Mouse (Mus musculus) heart, embryonic 13.5 days (tissue): ENCODE measurements around the gene Pitpnm2. TPM values are rescaled to one million over a fixed set of nuclear protein-coding genes. Genes with fewer than 3 reads are reported as not detected.
A peak's percentile ranks its signal among the peaks of the same experiment; 100 is the strongest.
"Not testable (repeated sequence)": the region's sequence is repeated elsewhere in the genome, so short reads cannot be mapped to it uniquely, and the experiment has no call there.

Experiments used
- ATAC-seq: fragments of 200-750 bp; cut with Nextera tagmentation; 2 replicates; pipeline ENCODE4 v1.8.0; 2017; ENCODE audit warnings: moderate TSS enrichment; ENCODE audit not compliant: insufficient number of reproducible peaks, low FRiP score, low TSS enrichment; ENCODE audit errors: extremely low read depth
- H3K27ac ChIP-seq: fragments of 300-500 bp; sonication (generic); replicated peaks from 2 replicates; pipeline ENCODE4 v1.5.1; 2015; ENCODE audit warnings: moderate library complexity, mild to moderate bottlenecking, inconsistent platforms
- H3K27me3 ChIP-seq: fragments of 300-500 bp; sonication (generic); replicated peaks from 2 replicates; pipeline ENCODE4 v1.6.1; 2015; ENCODE audit warnings: mild to moderate bottlenecking, inconsistent platforms
- H3K36me3 ChIP-seq: fragments of 300-500 bp; sonication (generic); 2 replicates; pipeline ENCODE4 v1.6.1; 2015; ENCODE audit warnings: mild to moderate bottlenecking, inconsistent platforms
- H3K4me1 ChIP-seq: fragments of 300-500 bp; sonication (generic); 2 replicates; pipeline ENCODE4 v1.6.1; 2015; ENCODE audit warnings: inconsistent platforms
- H3K4me2 ChIP-seq: fragments of 300-500 bp; sonication (generic); 2 replicates; pipeline ENCODE4 v1.6.1; 2015; ENCODE audit warnings: inconsistent platforms, mild to moderate bottlenecking, moderate library complexity
- H3K4me3 ChIP-seq: fragments of 300-500 bp; sonication (generic); 2 replicates; pipeline ENCODE4 v1.5.1; 2015; ENCODE audit warnings: moderate library complexity, mild to moderate bottlenecking, inconsistent platforms
- H3K9ac ChIP-seq: fragments of 300-500 bp; sonication (generic); 2 replicates; pipeline ENCODE4 v1.6.1; 2015; ENCODE audit warnings: inconsistent platforms, mild to moderate bottlenecking, moderate library complexity
- H3K9me3 ChIP-seq: fragments of 300-500 bp; sonication (generic); 2 replicates; pipeline ENCODE4 v1.6.1; 2016; ENCODE audit warnings: inconsistent platforms
- WGBS: fragments of 180-500 bp; shearing (Covaris S2); methylation state at CpG from one replicate; pipeline ENCODE4 v1.1.7; 2015; ENCODE audit warnings: mixed read lengths; 5-methylcytosine and 5-hydroxymethylcytosine counted together
- polyA plus RNA-seq: library from polyadenylated mRNA; unstranded; fragments of >200 nt; fragmentation: Nextera tagmentation; extraction: Ambion mirVana; gene quantifications from 2 replicates; pipeline ENCODE4 v1.2.1, GENCODE M21; 2015

Gene Pitpnm2
- 5.1 and 6.6 TPM in 2 replicates for polyA plus RNA-seq

DNA sequence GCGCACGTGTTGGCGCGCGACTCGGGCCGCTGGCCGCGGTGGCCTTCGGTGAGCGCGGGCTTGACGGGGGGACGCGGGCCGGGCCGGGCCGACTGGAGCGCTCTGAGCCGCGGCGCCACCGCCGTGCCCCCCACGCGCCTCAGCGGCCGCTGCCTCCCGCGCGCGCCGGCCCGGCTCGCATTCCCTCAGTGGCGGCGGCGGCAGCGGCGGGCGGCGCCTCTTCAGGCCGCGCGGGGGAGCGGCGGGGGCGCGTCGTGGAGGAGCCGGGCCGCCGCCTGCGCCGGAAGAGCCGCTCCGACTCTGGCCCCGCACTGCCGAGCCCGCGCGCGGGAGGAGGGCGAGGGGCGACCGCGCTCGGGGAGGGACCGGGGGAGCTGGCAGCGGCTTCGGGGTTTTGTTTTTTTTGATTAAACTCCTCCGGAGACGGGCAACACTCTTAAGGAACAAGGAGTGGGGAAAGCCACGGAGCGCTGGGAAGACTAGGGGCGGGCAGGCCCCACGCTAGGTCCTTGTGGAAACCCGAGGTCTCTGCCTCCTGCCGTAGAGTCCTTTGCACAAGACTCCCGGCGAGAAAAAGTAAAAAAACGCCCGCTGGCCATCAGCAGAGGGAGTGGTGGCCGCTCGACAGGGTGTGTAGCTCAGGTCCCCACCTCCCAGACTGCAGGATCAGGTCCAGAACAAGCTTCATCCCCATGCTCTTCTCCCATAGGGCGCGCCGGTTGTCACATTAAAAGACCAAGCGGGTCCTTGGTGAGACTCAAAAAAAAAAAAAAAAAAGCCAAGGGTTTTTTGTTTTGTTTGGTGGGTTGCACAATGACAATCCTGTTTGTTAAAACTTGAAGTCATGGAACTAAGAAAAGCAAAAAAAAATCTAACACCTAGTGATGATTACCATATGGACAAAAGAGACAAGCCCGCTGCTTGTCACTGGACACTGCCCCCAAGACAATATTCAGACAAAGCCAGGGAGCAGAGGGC lies at the start of gene Pitpnm2:
Gene Pitpnm2, minus strand, starts transcription at position 147 of the 978 bp plus-strand sequence.
- Histone ChIP-seq H3K9ac (peak within 1 kb of the TSS; percentile 97), H3K4me3 (peak within 1 kb of the TSS; percentile 88), H3K27me3 (no peaks in the 10 kb centered on the region), H3K27ac (peak within 1 kb of the TSS; percentile 90), H3K36me3 (peaks cover 35% of the 10 kb centered on the region), H3K4me2 (peak within 1 kb of the TSS; percentile 87), H3K9me3 (no peaks in the 10 kb centered on the region), H3K4me1 (peaks cover 36% of the 10 kb centered on the region)
- peak; percentile 27; the same call in 1 of the 2 replicates for ATAC-seq
- WGBS, result under 1% methylated on average over 89 of the region's 90 CpGs

DNA sequence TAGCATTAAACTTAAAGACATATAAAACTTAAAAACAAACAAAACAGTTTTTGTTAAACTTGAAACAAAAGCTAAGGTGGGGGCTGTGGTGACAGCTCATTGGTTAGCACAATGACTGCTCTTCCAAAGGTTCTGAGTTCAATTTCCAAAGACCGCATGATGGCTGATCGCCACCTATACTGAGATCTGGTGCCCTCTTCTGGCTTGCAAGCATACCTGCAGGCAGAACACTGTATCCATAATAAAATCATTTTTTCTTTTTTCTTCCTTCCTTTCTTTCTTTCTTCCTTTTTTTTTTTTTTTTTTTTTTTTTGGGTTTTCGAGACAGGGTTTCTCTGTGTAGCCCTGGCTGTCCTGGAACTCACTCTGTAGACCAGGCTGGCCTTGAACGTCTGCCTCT lies 49.7 kb upstream of the Pitpnm2 start:
- not testable (repeated sequence) for H3K4me2 ChIP-seq, H3K4me1 ChIP-seq, H3K27me3 ChIP-seq, H3K27ac ChIP-seq, ATAC-seq, H3K4me3 ChIP-seq, H3K9ac ChIP-seq, H3K9me3 ChIP-seq
- H3K36me3 ChIP-seq, result peaks cover 72% of the 10 kb centered on the region
- 56% methylated on average over 4 of the region's 4 CpGs for WGBS

DNA sequence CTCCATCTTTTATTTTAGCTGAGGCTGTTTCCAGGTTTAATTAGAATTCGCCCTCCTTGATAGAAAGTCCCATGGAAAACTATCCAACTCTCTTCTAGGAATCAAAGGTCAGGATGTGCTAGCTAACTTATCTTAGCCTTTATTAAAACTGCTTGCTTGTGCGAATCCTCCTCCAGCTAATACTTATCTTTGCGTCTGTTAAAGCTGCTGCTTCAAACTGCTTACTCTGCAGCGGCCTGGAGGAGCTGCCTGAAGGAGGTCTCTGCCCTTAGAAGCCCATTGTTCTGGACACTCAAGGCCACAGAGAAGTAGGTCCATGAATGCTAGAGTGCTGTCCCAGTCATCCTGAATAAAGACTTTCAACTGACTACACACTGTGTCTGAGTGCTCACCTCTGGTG lies 46.9 kb upstream of the Pitpnm2 start:
- Histone ChIP-seq H3K4me3 (no peak overlapping the region), H3K4me2 (no peak overlapping the region), H3K4me1 (peaks cover 7% of the 10 kb centered on the region; the same call in 1 of the 2 replicates), H3K27me3 (no peaks in the 10 kb centered on the region), H3K36me3 (peaks cover 79% of the 10 kb centered on the region), H3K9me3 (no peaks in the 10 kb centered on the region), H3K27ac (no peak overlapping the region), H3K9ac (no peak overlapping the region)
- 78% methylated on average over 4 of the region's 4 CpGs for WGBS
- no peak for ATAC-seq

DNA sequence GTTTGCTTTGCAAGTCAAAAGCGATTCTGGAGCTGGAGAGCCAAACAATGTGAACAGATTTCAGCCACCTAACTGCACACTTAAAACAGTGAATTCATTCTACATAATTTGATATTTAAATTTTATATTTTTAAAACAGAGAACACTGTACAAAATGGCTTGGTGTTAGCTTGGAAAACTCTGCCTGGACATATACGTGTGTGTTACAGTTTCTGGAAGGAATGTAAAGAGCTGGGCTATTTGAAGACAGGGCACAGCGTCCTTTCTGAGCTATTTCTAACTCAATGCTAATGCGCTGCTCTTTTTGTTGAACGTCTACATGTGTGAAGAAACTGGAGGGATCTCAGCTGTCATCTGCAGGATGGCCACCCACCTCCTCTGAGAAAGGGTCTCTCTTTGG lies 44.4 kb upstream of the Pitpnm2 start:
- Histone ChIP-seq H3K4me2 (no peak overlapping the region), H3K27me3 (no peaks in the 10 kb centered on the region), H3K4me3 (no peak overlapping the region), H3K36me3 (peaks cover 94% of the 10 kb centered on the region), H3K9me3 (no peaks in the 10 kb centered on the region), H3K27ac (peak overlapping the region; percentile 57), H3K4me1 (no peaks in the 10 kb centered on the region), H3K9ac (0 out of 2 replicates have a peak overlapping the region, but pooled peaks have one; percentile 7)
- WGBS, result 77% methylated on average over 5 of the region's 5 CpGs
- no peak for ATAC-seq

DNA sequence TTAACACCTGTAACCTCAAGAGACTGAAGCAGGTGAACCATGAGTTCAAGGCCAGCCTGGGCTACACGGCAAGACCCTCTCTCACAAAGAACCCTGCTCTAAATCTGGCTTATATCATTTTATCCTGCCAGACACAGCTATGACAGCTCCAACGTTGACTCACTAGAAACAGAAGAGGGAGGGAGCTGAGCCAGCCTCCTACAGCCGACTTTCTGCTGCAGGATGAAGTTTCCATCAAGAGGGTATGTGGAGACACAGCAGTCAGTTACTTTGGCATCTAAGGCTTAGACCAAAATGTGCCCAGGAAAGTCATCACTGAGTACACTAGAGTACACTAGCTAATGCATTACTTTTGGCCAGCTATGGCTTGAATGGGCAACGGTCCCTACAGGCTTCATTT lies 40.7 kb upstream of the Pitpnm2 start:
- Histone ChIP-seq H3K4me3 (no peak overlapping the region), H3K9me3 (peaks cover 8% of the 10 kb centered on the region), H3K36me3 (peaks cover 94% of the 10 kb centered on the region), H3K9ac (no peak overlapping the region), H3K27ac (no peak overlapping the region), H3K27me3 (no peaks in the 10 kb centered on the region), H3K4me1 (no peaks in the 10 kb centered on the region), H3K4me2 (no peak overlapping the region)
- ATAC-seq, result no peak
- 80% methylated on average over 4 of the region's 4 CpGs for WGBS

DNA sequence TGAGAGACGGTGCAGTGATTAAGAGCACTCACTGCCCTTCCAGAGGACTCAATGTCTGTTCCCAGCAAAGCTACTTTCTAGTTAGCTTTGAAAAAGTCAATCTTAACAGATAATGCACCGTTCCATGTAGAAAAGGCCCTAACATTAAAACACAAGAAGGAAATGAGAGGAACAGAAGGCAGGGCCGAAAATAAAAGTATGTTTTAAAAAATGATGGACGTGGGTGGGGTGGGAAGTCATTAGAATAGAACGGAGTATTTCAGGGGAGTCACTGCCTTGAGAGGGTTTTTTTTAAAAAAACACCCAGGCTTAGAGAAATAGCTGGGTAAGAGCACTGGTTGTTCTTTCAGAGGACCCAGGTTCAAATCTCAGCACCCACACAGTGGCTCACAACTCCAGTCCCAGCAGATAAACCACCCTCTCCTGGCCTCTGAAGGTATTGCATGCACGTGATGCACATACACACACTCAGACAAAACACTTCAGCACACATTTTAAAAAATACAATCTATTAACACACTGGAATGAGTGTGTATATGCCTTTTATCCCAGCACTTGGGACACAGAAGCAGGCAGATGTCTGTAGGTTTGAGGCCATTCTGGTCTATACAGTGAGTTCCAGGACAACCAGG lies 38.2 kb upstream of the Pitpnm2 start:
- Histone ChIP-seq H3K4me2 (no peak overlapping the region), H3K27ac (no peak overlapping the region), H3K27me3 (no peaks in the 10 kb centered on the region), H3K36me3 (peaks cover 85% of the 10 kb centered on the region), H3K4me3 (no peak overlapping the region), H3K4me1 (no peaks in the 10 kb centered on the region), H3K9me3 (peaks cover 8% of the 10 kb centered on the region), H3K9ac (no peak overlapping the region)
- no peak for ATAC-seq
- WGBS, result 91% methylated on average over 6 of the region's 6 CpGs

DNA sequence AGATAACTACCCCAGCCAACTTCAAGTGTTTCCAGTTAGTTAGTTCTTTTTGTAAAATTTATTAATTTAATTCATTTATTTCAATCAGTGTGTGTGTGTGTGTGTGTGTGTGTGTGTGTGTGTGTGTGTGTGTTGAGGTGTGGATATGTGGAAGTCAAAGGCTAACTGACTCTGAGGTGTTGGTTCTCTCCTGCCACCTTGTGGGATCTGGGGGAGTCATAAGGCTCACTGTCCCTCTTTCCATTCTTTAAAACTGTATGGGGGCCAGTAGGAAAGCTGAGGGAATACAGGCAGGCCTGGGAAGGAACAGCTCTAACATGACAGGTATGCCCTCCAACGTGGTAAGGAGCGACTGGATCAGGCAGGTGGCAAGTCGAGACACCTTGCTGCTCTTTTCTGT lies 34.8 kb upstream of the Pitpnm2 start:
- ATAC-seq, result no peak
- Histone ChIP-seq H3K9me3 (peaks cover 8% of the 10 kb centered on the region), H3K4me1 (no peaks in the 10 kb centered on the region), H3K4me3 (no peak overlapping the region), H3K27ac (no peak overlapping the region), H3K27me3 (no peaks in the 10 kb centered on the region), H3K36me3 (peaks cover 86% of the 10 kb centered on the region), H3K9ac (no peak overlapping the region), H3K4me2 (no peak overlapping the region)
- WGBS, result 66% methylated on average over 3 of the region's 3 CpGs

DNA sequence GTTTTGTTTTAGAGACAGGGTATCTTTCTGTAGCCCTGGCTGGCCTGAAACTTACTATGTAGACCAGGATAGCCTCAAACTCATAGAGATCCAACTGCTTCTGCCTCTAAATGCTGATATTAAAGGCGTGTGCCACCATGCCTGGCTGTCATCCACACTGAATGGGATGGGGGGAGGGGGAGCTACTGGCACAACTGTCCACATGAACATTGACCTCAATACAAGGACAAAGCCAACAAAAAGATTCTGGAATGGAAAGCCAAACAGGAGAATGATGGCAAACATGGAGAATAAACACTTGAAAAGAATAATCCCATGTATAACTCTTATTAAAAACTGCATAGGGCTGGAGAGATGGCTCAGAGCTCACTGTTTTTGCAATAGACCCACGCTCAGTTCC lies 33.3 kb upstream of the Pitpnm2 start:
- Histone ChIP-seq H3K9ac (no peak overlapping the region), H3K4me1 (no peaks in the 10 kb centered on the region), H3K4me2 (no peak overlapping the region), H3K36me3 (peaks cover 84% of the 10 kb centered on the region), H3K4me3 (no peak overlapping the region), H3K9me3 (peaks cover 2% of the 10 kb centered on the region), H3K27ac (no peak overlapping the region), H3K27me3 (no peaks in the 10 kb centered on the region)
- ATAC-seq, result no peak
- 76% methylated on average over 2 of the region's 2 CpGs for WGBS

DNA sequence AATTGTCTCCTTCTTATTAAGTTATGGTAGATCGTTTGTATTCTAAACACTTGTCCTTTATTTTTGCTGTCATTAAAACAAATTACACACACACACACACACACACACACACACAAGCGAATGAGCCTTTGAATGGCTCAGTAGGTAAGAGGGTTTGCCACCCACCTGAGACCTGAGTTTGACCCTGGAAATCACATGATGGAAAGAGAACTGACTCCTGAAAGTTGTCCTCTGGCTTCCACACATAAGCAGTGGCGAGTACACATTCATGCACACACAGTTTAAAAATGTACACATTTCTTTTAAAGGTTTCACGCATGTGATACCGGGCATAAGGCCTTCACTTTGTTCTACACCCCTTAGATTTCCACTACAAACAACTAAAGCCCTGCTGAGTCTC lies 20.7 kb upstream of the Pitpnm2 start:
- no peak for ATAC-seq
- peaks cover 48% of the 10 kb centered on the region for H3K36me3 ChIP-seq
- 88% methylated on average over 5 of the region's 5 CpGs for WGBS
- H3K27me3 ChIP-seq, result no peaks in the 10 kb centered on the region
- H3K9ac ChIP-seq, result no peak overlapping the region
- no peaks in the 10 kb centered on the region for H3K9me3 ChIP-seq
- H3K4me3 ChIP-seq, result no peak overlapping the region
- H3K27ac ChIP-seq, result no peak overlapping the region
- no peak overlapping the region for H3K4me2 ChIP-seq
- peaks cover 34% of the 10 kb centered on the region for H3K4me1 ChIP-seq

DNA sequence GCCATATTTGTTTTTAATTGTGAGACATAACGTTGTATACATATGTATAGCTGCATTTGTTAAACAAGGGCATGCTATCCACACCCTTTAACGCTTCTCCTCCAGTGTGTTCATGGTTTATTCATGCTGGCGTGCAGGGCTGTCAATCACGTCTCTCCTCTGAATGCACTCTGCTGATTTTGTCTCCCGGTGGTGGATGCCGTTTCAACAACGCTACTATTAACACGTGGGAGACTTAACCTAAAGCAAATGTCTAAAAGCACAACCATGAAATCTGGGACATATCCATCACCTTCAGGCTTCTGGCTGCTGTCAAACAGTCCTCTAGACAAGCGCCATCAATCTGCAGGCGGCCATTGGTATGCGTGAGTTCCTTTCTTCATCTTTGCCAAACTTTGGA lies 20.1 kb upstream of the Pitpnm2 start:
- Histone ChIP-seq H3K36me3 (peaks cover 48% of the 10 kb centered on the region), H3K4me3 (no peak overlapping the region), H3K9ac (no peak overlapping the region), H3K4me2 (no peak overlapping the region), H3K27ac (no peak overlapping the region), H3K9me3 (no peaks in the 10 kb centered on the region), H3K4me1 (peaks cover 34% of the 10 kb centered on the region), H3K27me3 (no peaks in the 10 kb centered on the region)
- WGBS, result 64% methylated on average over 11 of the region's 11 CpGs
- ATAC-seq, result no peak

DNA sequence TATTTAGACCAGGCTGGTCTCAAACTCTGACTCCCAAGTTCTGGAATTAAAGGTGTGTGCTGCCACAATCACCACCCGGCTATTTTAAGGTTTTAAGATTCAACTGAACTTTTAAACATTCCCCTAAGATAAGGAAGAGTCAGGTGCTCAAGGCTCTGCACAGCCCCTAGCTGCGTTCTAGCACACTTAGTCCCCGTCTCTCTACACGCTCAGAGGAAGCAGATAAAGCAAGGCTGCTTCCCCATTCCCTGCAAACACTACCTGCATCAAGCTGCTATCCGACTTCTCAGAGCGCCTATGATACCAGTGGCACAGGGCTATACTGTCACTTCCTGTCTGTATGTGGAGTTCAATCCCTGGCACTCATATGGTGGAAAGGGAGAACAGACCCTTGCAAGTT lies 18.1 kb upstream of the Pitpnm2 start:
- no peak overlapping the region for H3K27ac ChIP-seq
- H3K4me3 ChIP-seq, result no peak overlapping the region
- no peaks in the 10 kb centered on the region for H3K27me3 ChIP-seq
- 30% methylated on average over 6 of the region's 6 CpGs for whole genome bisulfite sequencing
- no peak overlapping the region for H3K9ac ChIP-seq
- peaks cover 64% of the 10 kb centered on the region for H3K36me3 ChIP-seq
- no peaks in the 10 kb centered on the region for H3K9me3 ChIP-seq
- H3K4me1 ChIP-seq, result peaks cover 34% of the 10 kb centered on the region
- H3K4me2 ChIP-seq, result no peak overlapping the region
- no peak for ATAC-seq
